Mouse (Mus musculus) liver, postnatal 0 days (tissue): ENCODE results near the gene Tk1.

ENCODE experiments used
- CTCF ChIP-seq: sonication (generic); IDR thresholded peaks from 2 replicates; pipeline ENCODE4 v1.5.1; 2016; ENCODE audit warnings: antibody characterized with exemption, low read depth
- EP300 ChIP-seq: IDR thresholded peaks from 2 replicates; pipeline ENCODE4 v1.6.1; 2016; ENCODE audit warnings: antibody characterized with exemption, low read depth, mild to moderate bottlenecking

DNA sequence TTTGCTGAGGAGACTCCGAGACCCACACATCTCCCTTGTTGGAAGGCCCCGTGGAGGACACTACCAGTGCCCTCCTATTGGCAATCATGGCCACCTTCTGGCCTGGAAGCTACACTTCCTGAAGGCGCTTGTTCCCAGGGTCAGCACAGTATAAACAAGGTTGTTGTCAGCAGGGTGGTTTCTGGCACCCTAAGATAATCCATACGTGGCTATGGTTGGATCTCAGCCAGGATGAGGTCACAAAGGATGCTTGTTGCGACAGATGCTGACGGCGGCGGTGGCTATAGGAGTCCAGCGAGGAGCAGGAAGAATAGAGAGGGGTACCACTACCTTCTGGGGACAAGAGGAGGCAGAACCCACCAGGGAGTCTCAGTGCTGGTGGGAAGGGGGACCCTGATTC lies 4.5 kb upstream of the Tk1 start:
- TF ChIP-seq CTCF (peak; percentile 28; the same call in 1 of the 2 replicates), EP300 (peak; percentile 96)
